Mouse (Mus musculus) kidney, adult 2 months (tissue): ENCODE data around the gene Gpr158.

Experiments
- CTCF ChIP-seq: fragments of 200-500 bp; conservative IDR thresholded peaks from 2 replicates; pipeline ENCODE4 v1.5.1; 2011; ENCODE audit warnings: low read depth, mild to moderate bottlenecking, control low read depth, low read length, moderate library complexity, mixed read lengths; ENCODE audit not compliant: insufficient read depth, insufficient read length
- POLR2A ChIP-seq: fragments of 200-500 bp; IDR thresholded peaks from one replicate; pipeline ENCODE4 v1.6.1; 2011; ENCODE audit warnings: low read depth, low read length, control low read depth

- TF ChIP-seq CTCF (no peak), POLR2A (no peak)
These were observed 308.9 kb downstream of the Gpr158 start for GRCm38 (mm10) chr2:21676084-21676838.
